Mouse (Mus musculus) embryonic fibroblast, embryonic 13.5 days (primary cell): ENCODE results near the gene Tmem132b. TPM values are rescaled to one million over a fixed set of nuclear protein-coding genes. Genes with fewer than 3 reads are reported as not detected.

Experiments
- H3K27ac ChIP-seq: 2 replicates; pipeline ENCODE4 v1.5.1; 2012; ENCODE audit warnings: low read length, control low read depth, inconsistent platforms; ENCODE audit not compliant: insufficient read depth
- H3K4me1 ChIP-seq: 2 replicates; pipeline ENCODE4 v1.6.1; 2011; ENCODE audit warnings: low read length; ENCODE audit not compliant: control insufficient read depth, insufficient read depth
- H3K4me3 ChIP-seq: 2 replicates; pipeline ENCODE4 v1.5.1; 2011; ENCODE audit warnings: mild to moderate bottlenecking, control low read depth, low read length; ENCODE audit not compliant: insufficient read depth
- CTCF ChIP-seq: IDR thresholded peaks from 2 replicates; pipeline ENCODE4 v1.5.1; 2011; ENCODE audit warnings: mild to moderate bottlenecking, control low read depth, low read length, moderate library complexity, borderline replicate concordance; ENCODE audit not compliant: insufficient read depth
- POLR2A ChIP-seq: IDR thresholded peaks from 2 replicates; pipeline ENCODE4 v1.6.1; 2011; ENCODE audit warnings: low read depth, mild to moderate bottlenecking, control low read depth, low read length, moderate library complexity
- polyA plus RNA-seq: library from polyadenylated mRNA; stranded (reverse); fragments of >200 nt; gene quantifications from 2 replicates; pipeline ENCODE4 v1.2.4, GENCODE M21; 2011; ENCODE audit warnings: low read depth; ENCODE audit not compliant: missing spikeins, insufficient read length

The Tmem132b gene
- polyA plus RNA-seq, 1 experiment: 0.07 TPM

GRCm38 (mm10) chr5:125572011-125572410 is 40.4 kb downstream of the Tmem132b start:
- Histone ChIP-seq H3K4me1 (no peaks in the 10 kb centered on the region), H3K27ac (no peak overlapping the region), H3K4me3 (no peak overlapping the region)
- TF ChIP-seq POLR2A (no peak), CTCF (no peak)

GRCm38 (mm10) chr5:125574886-125575285 is 43.3 kb downstream of the Tmem132b start:
- no peak overlapping the region for H3K4me3 ChIP-seq

GRCm38 (mm10) chr5:125575866-125576265 is 44.3 kb downstream of the Tmem132b start:
- H3K27ac ChIP-seq: no peak overlapping the region
- TF ChIP-seq CTCF (no peak), POLR2A (no peak)
- no peak overlapping the region for H3K4me3 ChIP-seq
- H3K4me1 ChIP-seq: no peaks in the 10 kb centered on the region

More at GRCm38 (mm10) chr5:125574886-125575285, 43.3 kb downstream of the Tmem132b start:
- TF ChIP-seq POLR2A: no peak
- Histone ChIP-seq H3K27ac (no peak overlapping the region), H3K4me1 (no peaks in the 10 kb centered on the region)

GRCm38 (mm10) chr5:125578661-125579060 is 47.1 kb downstream of the Tmem132b start:
- H3K4me1 ChIP-seq: no peaks in the 10 kb centered on the region

GRCm38 (mm10) chr5:125579153-125579552 is 47.6 kb downstream of the Tmem132b start:
- H3K27ac ChIP-seq: no peak overlapping the region
- H3K4me1 ChIP-seq: no peaks in the 10 kb centered on the region
- no peak overlapping the region for H3K4me3 ChIP-seq
- TF ChIP-seq CTCF: peak; percentile 34; the same call in 1 of the 2 replicates
- TF ChIP-seq POLR2A: no peak

More at GRCm38 (mm10) chr5:125578661-125579060, 47.1 kb downstream of the Tmem132b start:
- TF ChIP-seq CTCF (no peak), POLR2A (no peak)
- Histone ChIP-seq H3K27ac (no peak overlapping the region), H3K4me3 (no peak overlapping the region)

GRCm38 (mm10) chr5:125583298-125583697 is 51.7 kb downstream of the Tmem132b start:
- Histone ChIP-seq H3K27ac (no peak overlapping the region), H3K4me3 (no peak overlapping the region), H3K4me1 (no peaks in the 10 kb centered on the region)
- no peak for TF ChIP-seq POLR2A
- TF ChIP-seq CTCF: no peak

- Histone ChIP-seq H3K27ac (no peak overlapping the region), H3K4me3 (no peak overlapping the region), H3K4me1 (no peaks in the 10 kb centered on the region)
- TF ChIP-seq POLR2A (no peak), CTCF (no peak)
Observed at GRCm38 (mm10) chr5:125583836-125584235, 52.3 kb downstream of the Tmem132b start.

GRCm38 (mm10) chr5:125585211-125585610 is 53.6 kb downstream of the Tmem132b start:
- Histone ChIP-seq H3K4me1 (no peaks in the 10 kb centered on the region), H3K4me3 (no peak overlapping the region)
- TF ChIP-seq CTCF (no peak), POLR2A (no peak)

GRCm38 (mm10) chr5:125588203-125588602 is 56.6 kb downstream of the Tmem132b start:
- Histone ChIP-seq H3K4me1 (no peaks in the 10 kb centered on the region), H3K27ac (no peak overlapping the region), H3K4me3 (no peak overlapping the region)
- no peak for TF ChIP-seq POLR2A
- TF ChIP-seq CTCF: no peak

More at GRCm38 (mm10) chr5:125585211-125585610, 53.6 kb downstream of the Tmem132b start:
- no peak overlapping the region for H3K27ac ChIP-seq

- Histone ChIP-seq H3K27ac (no peak overlapping the region), H3K4me3 (peak overlapping the region; percentile 3; the same call in 1 of the 2 replicates), H3K4me1 (no peaks in the 10 kb centered on the region)
- TF ChIP-seq CTCF (no peak), POLR2A (no peak)
Observed at GRCm38 (mm10) chr5:125588876-125589667, 57.5 kb downstream of the Tmem132b start.
